Mouse (Mus musculus) adrenal gland, adult 8-10 months (tissue): ENCODE results near the gene Faxc. TPM values are rescaled to one million over a fixed set of nuclear protein-coding genes. Genes with fewer than 3 reads are reported as not detected.

Experiments used
- DNase-seq: peaks from one replicate; pipeline ENCODE4 v3.0.0; 2022
- total RNA-seq, 4 experiments: library from RNA; stranded (reverse); gene quantifications; 2 replicates each; pipeline ENCODE4 v1.2.4; 2022

Gene Faxc
- 1 to 10 TPM; 6.2 to 9.8 (median 7.7) TPM for total RNA-seq

- peak; percentile 25 for DNase-seq
Measured at GRCm38 (mm10) chr4:21930971-21931771, at the start of gene Faxc. Gene Faxc, plus strand, starts transcription at chr4:21931329.

- DNase-seq = no peak
Measured at GRCm38 (mm10) chr4:21882806-21883205, 48.3 kb upstream of the Faxc start.

GRCm38 (mm10) chr4:21885831-21886230 is 45.3 kb upstream of the Faxc start:
- no peak for DNase-seq

GRCm38 (mm10) chr4:21931772-21932630 is 872 bp downstream of the Faxc start:
- no peak for DNase-seq

- DNase-seq = no peak
Measured at GRCm38 (mm10) chr4:21935378-21935777, 4.2 kb downstream of the Faxc start.

GRCm38 (mm10) chr4:21936424-21936823 is 5.3 kb downstream of the Faxc start:
- DNase-seq = no peak

- no peak for DNase-seq
Measured at GRCm38 (mm10) chr4:21937890-21938289, 6.8 kb downstream of the Faxc start.

GRCm38 (mm10) chr4:21944672-21945071 is 13.5 kb downstream of the Faxc start:
- no peak for DNase-seq

GRCm38 (mm10) chr4:21951444-21951843 is 20.3 kb downstream of the Faxc start:
- DNase-seq = no peak

GRCm38 (mm10) chr4:21952255-21952654 is 21.1 kb downstream of the Faxc start:
- DNase-seq = no peak

- DNase-seq = peak; percentile 14
Measured at GRCm38 (mm10) chr4:21957570-21958321, 26.6 kb downstream of the Faxc start.

GRCm38 (mm10) chr4:21971949-21972348 is 40.8 kb downstream of the Faxc start:
- DNase-seq = no peak

- DNase-seq = no peak
Measured at GRCm38 (mm10) chr4:21974126-21974525, 43.0 kb downstream of the Faxc start.

- no peak for DNase-seq
Measured at GRCm38 (mm10) chr4:21980471-21980870, 49.3 kb downstream of the Faxc start.

- no peak for DNase-seq
Measured at GRCm38 (mm10) chr4:21982449-21982848, 51.3 kb downstream of the Faxc start.

GRCm38 (mm10) chr4:21986857-21987256 is 55.7 kb downstream of the Faxc start:
- no peak for DNase-seq

GRCm38 (mm10) chr4:21987460-21987859 is 56.3 kb downstream of the Faxc start:
- DNase-seq = no peak

GRCm38 (mm10) chr4:21989571-21990091 is 58.5 kb downstream of the Faxc start:
- no peak for DNase-seq

GRCm38 (mm10) chr4:21990580-21991235 is 59.6 kb downstream of the Faxc start:
- DNase-seq = no peak

GRCm38 (mm10) chr4:22017656-22018379 is 86.7 kb downstream of the Faxc start:
- DNase-seq = no peak

- no peak for DNase-seq
Measured at GRCm38 (mm10) chr4:22018414-22018813, 87.3 kb downstream of the Faxc start.
